Mouse (Mus musculus) liver, embryonic 14.5 days (tissue): Measurements from ENCODE around the gene Mad2l1bp. TPM values are rescaled to one million over a fixed set of nuclear protein-coding genes. Genes with fewer than 3 reads are reported as not detected.
A peak's percentile ranks its signal among the peaks of the same experiment; 100 is the strongest.

Source experiments
- ATAC-seq: fragments of 200-750 bp; cut with Nextera tagmentation; 2 replicates; pipeline ENCODE4 v1.8.0; 2017; ENCODE audit warnings: moderate number of reproducible peaks, mild to moderate bottlenecking, moderate library complexity; ENCODE audit not compliant: insufficient read depth
- DNase-seq, 3 experiments: peaks; one replicate each; pipeline ENCODE4 v3.0.0-alpha.2; 2012 to 2013; ENCODE audit warnings: low read depth in 3 of 3, low spot score in 3 of 3
- H3K27ac ChIP-seq: fragments of 300-500 bp; sonication (generic); 2 replicates; pipeline ENCODE4 v1.5.1; 2014; ENCODE audit warnings: moderate library complexity, mild to moderate bottlenecking, control low read depth, inconsistent platforms
- H3K27me3 ChIP-seq: fragments of 300-500 bp; sonication (generic); 2 replicates; pipeline ENCODE4 v1.6.1; 2014; ENCODE audit warnings: mild to moderate bottlenecking, low read length, moderate library complexity; ENCODE audit not compliant: control insufficient read depth, insufficient read depth
- H3K36me3 ChIP-seq: fragments of 300-500 bp; sonication (generic); replicated peaks from 2 replicates; pipeline ENCODE4 v1.6.1; 2014; ENCODE audit warnings: low read depth; ENCODE audit not compliant: control insufficient read depth, insufficient read depth
- H3K4me1 ChIP-seq, 2 experiments: fragments of 200-500 bp in 1 of 2; fragments of 300-500 bp in 1 of 2; sonication (generic) in 1 of 2; replicated peaks; 2 replicates each; pipeline ENCODE4 v1.6.1; 2012 to 2014; ENCODE audit warnings: antibody characterized with exemption in 1 of 2, inconsistent platforms in 1 of 2, low read length in 1 of 2; ENCODE audit not compliant: control insufficient read depth in 2 of 2, insufficient read depth in 2 of 2
- H3K4me2 ChIP-seq: fragments of 300-500 bp; sonication (generic); 2 replicates; pipeline ENCODE4 v1.6.1; 2014; ENCODE audit warnings: low read depth, mild to moderate bottlenecking, control low read depth, moderate library complexity
- H3K4me3 ChIP-seq, 2 experiments: fragments of 200-500 bp in 1 of 2; fragments of 300-500 bp in 1 of 2; sonication (generic) in 1 of 2; 2 replicates each; pipeline ENCODE4 v1.5.1; 2012 to 2014; ENCODE audit warnings: low read depth in 2 of 2, low read length in 2 of 2, mild to moderate bottlenecking in 2 of 2, control low read depth in 1 of 2, inconsistent platforms in 1 of 2, moderate library complexity in 1 of 2; ENCODE audit not compliant: insufficient read depth in 1 of 2
- H3K9ac ChIP-seq: fragments of 300-500 bp; sonication (generic); replicated peaks from 2 replicates; pipeline ENCODE4 v1.6.1; 2014; ENCODE audit warnings: mild to moderate bottlenecking, control low read depth, moderate library complexity
- H3K9me3 ChIP-seq: fragments of 300-500 bp; sonication (generic); 2 replicates; pipeline ENCODE4 v1.6.1; 2016; ENCODE audit warnings: low read length, mixed read lengths; ENCODE audit not compliant: control insufficient read depth
- CTCF ChIP-seq: IDR thresholded peaks from 2 replicates; pipeline ENCODE4 v1.5.1; 2016; ENCODE audit warnings: antibody characterized with exemption, low read depth, control low read depth
- EP300 ChIP-seq: IDR thresholded peaks from 2 replicates; pipeline ENCODE4 v1.6.1; 2016; ENCODE audit warnings: antibody characterized with exemption, low read depth
- WGBS: fragments of 180-500 bp; shearing (Covaris S2); extraction: QIAGEN DNeasy Blood & Tissue Kit; methylation state at CpG from one replicate; pipeline ENCODE4 v1.1.7; 2014; ENCODE audit not compliant: insufficient replicate concordance; 5-methylcytosine and 5-hydroxymethylcytosine counted together
- polyA plus RNA-seq, 2 experiments: library from polyadenylated mRNA; depleted of rRNA in 1 of 2; stranded (reverse) in 1 of 2; unstranded in 1 of 2; fragments of >200 nt; fragmentation: Nextera tagmentation in 1 of 2; extraction: Ambion mirVana in 1 of 2; gene quantifications; 2 replicates each; pipeline versions ENCODE4 v1.2.1 to v1.2.3; 2012 to 2014

Mad2l1bp gene
- polyA plus RNA-seq, 2 experiments = 25.6 to 37.2 TPM

GRCm38 (mm10) chr17:46132058-46132718, 21.2 kb downstream of the Mad2l1bp start:
- Histone ChIP-seq H3K36me3 (peaks cover 5% of the 10 kb centered on the region), H3K4me2 (no peak overlapping the region), H3K4me1 (0 out of 4 replicates have a peak, but pooled peaks cover 0 to 4% of the 10 kb centered on the region in 2 experiments), H3K9ac (no peak overlapping the region), H3K27ac (no peak overlapping the region), H3K4me3 (no peak overlapping the region), H3K9me3 (no peaks in the 10 kb centered on the region), H3K27me3 (no peaks in the 10 kb centered on the region)
- ATAC-seq (no peak), DNase-seq (no peak)
- 16% methylated on average over 12 of the region's 12 CpGs for WGBS
- peak; percentile 95 for TF ChIP-seq CTCF
- no peak for TF ChIP-seq EP300

- H3K27ac ChIP-seq = no peak overlapping the region
- WGBS = 67% methylated on average over 13 of the region's 13 CpGs
- no peak overlapping the region for H3K4me3 ChIP-seq
- no peak overlapping the region for H3K4me2 ChIP-seq
- no peaks in the 10 kb centered on the region for H3K27me3 ChIP-seq
- no peaks in the 10 kb centered on the region for H3K9me3 ChIP-seq
- TF ChIP-seq EP300 (no peak), CTCF (no peak)
- ATAC-seq (no peak), DNase-seq (no peak)
- 0 out of 4 replicates have a peak, but pooled peaks cover 0 to 4% of the 10 kb centered on the region in 2 experiments for H3K4me1 ChIP-seq
- H3K9ac ChIP-seq = no peak overlapping the region
- H3K36me3 ChIP-seq = peaks cover 12% of the 10 kb centered on the region
These were observed 23.4 kb downstream of the Mad2l1bp start for GRCm38 (mm10) chr17:46129741-46130498.

- H3K27me3 ChIP-seq = no peaks in the 10 kb centered on the region
- H3K4me2 ChIP-seq = no peak overlapping the region
- WGBS = 76% methylated on average over 6 of the region's 6 CpGs
- no peak overlapping the region for H3K9ac ChIP-seq
- H3K4me3 ChIP-seq = no peak overlapping the region
- H3K9me3 ChIP-seq = no peaks in the 10 kb centered on the region
- 0 out of 4 replicates have a peak, but pooled peaks cover 0 to 4% of the 10 kb centered on the region in 2 experiments for H3K4me1 ChIP-seq
- DNase-seq (no peak), ATAC-seq (no peak)
- no peak overlapping the region for H3K27ac ChIP-seq
- TF ChIP-seq EP300 (no peak), CTCF (no peak)
- H3K36me3 ChIP-seq = peaks cover 17% of the 10 kb centered on the region
These were observed 25.4 kb downstream of the Mad2l1bp start for GRCm38 (mm10) chr17:46127814-46128493.

GRCm38 (mm10) chr17:46126608-46127007, 26.7 kb downstream of the Mad2l1bp start:
- no peak overlapping the region for H3K27ac ChIP-seq
- H3K4me3 ChIP-seq = no peak overlapping the region
- no peak overlapping the region for H3K9ac ChIP-seq
- 74% methylated on average over 6 of the region's 6 CpGs for WGBS
- DNase-seq (no peak), ATAC-seq (no peak)
- H3K4me1 ChIP-seq = no peaks in the 10 kb centered on the region
- no peak overlapping the region for H3K4me2 ChIP-seq
- no peaks in the 10 kb centered on the region for H3K27me3 ChIP-seq
- H3K9me3 ChIP-seq = no peaks in the 10 kb centered on the region
- TF ChIP-seq CTCF = no peak
- no peak for TF ChIP-seq EP300
- peaks cover 20% of the 10 kb centered on the region for H3K36me3 ChIP-seq
